Mouse (Mus musculus) kidney, embryonic 16.5 days (tissue): ENCODE data around the gene Bod1l. TPM values are rescaled to one million over a fixed set of nuclear protein-coding genes. Genes with fewer than 3 reads are reported as not detected.
A peak's percentile ranks its signal among the peaks of the same experiment; 100 is the strongest.

Source experiments
- ATAC-seq: fragments of 200-750 bp; cut with Nextera tagmentation; 2 replicates; pipeline ENCODE4 v1.8.0; 2017; ENCODE audit warnings: moderate TSS enrichment; ENCODE audit not compliant: low FRiP score, low TSS enrichment
- H3K27ac ChIP-seq: fragments of 300-500 bp; sonication (generic); 2 replicates; pipeline ENCODE4 v1.5.1; 2014; ENCODE audit warnings: low read length
- H3K27me3 ChIP-seq: fragments of 300-500 bp; sonication (generic); 2 replicates; pipeline ENCODE4 v1.6.1; 2014; ENCODE audit warnings: low read length, control low read depth, mixed read lengths; ENCODE audit not compliant: insufficient read depth
- H3K36me3 ChIP-seq: fragments of 300-500 bp; sonication (generic); 2 replicates; pipeline ENCODE4 v1.6.1; 2014; ENCODE audit warnings: low read length, control low read depth, mixed read lengths; ENCODE audit not compliant: insufficient read depth
- H3K4me1 ChIP-seq: fragments of 300-500 bp; sonication (generic); 2 replicates; pipeline ENCODE4 v1.6.1; 2014; ENCODE audit warnings: low read length, control low read depth, mixed read lengths; ENCODE audit not compliant: insufficient read depth
- H3K4me2 ChIP-seq: fragments of 300-500 bp; sonication (generic); replicated peaks from 2 replicates; pipeline ENCODE4 v1.6.1; 2014; ENCODE audit warnings: low read depth, low read length
- H3K4me3 ChIP-seq: fragments of 300-500 bp; sonication (generic); 2 replicates; pipeline ENCODE4 v1.5.1; 2014; ENCODE audit warnings: mild to moderate bottlenecking, low read length
- H3K9ac ChIP-seq: fragments of 300-500 bp; sonication (generic); replicated peaks from 2 replicates; pipeline ENCODE4 v1.6.1; 2014; ENCODE audit warnings: low read length
- H3K9me3 ChIP-seq: fragments of 300-500 bp; sonication (generic); 2 replicates; pipeline ENCODE4 v1.6.1; 2016; ENCODE audit warnings: low read length, control low read depth
- WGBS: fragments of 180-500 bp; shearing (Covaris S2); extraction: QIAGEN DNeasy Blood & Tissue Kit; methylation state at CpG from one replicate; pipeline ENCODE4 v1.1.7; 2014; 5-methylcytosine and 5-hydroxymethylcytosine counted together
- polyA plus RNA-seq: library from polyadenylated mRNA; unstranded; fragments of >200 nt; fragmentation: Nextera tagmentation; extraction: Ambion mirVana; gene quantifications from 2 replicates; pipeline ENCODE4 v1.2.1, GENCODE M21; 2015

Bod1l gene
- 19.0 and 20.9 TPM in 2 replicates for polyA plus RNA-seq

DNA sequence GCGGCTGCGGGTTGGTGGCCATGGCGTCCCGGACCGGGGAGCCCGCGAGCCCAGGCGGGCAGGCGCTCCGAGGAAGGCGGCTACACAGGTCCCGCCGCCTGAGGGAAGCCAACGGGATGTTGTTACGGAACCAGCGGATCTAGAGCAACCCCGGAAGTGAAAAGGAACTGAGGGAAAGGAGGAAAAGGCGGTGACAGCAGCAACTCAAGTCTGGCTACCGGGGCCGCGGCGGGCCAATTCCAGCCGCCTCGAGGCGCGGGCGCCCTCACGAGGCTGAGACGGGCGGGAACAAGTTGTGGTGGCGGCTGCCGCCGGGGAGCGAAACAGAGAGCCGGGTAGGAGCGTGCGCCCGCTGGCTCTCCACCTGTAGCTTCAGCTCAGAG, at the start of gene Bod1l:
TSS of gene Bod1l (minus strand) at position 169 of the 383 bp plus-strand sequence.
- 0 out of 2 replicates have a peak, but pooled peaks cover 3% of the 10 kb centered on the region for H3K36me3 ChIP-seq
- no peaks in the 10 kb centered on the region for H3K9me3 ChIP-seq
- WGBS = under 1% methylated on average over 38 of the region's 38 CpGs
- peaks cover 18% of the 10 kb centered on the region for H3K4me1 ChIP-seq
- peak within 1 kb of the TSS; percentile 62 for H3K4me2 ChIP-seq
- H3K27me3 ChIP-seq = no peaks in the 10 kb centered on the region
- H3K27ac ChIP-seq = peak within 1 kb of the TSS; percentile 71
- peak within 1 kb of the TSS; percentile 96 for H3K9ac ChIP-seq
- peak within 1 kb of the TSS; percentile 100 for H3K4me3 ChIP-seq
- peak; percentile 97 for ATAC-seq

DNA sequence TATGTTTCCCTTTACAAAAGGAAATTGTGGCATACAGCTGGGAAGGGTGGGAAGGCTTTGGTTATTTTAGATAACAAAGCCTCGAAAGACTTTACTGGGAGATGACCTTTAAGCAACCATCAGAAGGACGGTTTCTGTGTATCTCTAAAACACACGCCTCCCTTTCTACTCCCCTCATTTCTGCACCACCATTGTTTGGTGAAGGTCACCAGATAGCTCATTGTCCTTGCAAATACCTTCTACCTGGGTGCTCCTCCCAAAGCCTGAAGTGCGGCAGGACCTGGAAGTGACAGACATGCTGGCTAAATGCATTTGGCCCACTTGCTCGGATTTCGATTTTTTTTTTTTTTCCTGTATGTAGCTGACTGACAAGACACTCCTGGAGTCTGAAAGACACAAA, 49.2 kb upstream of the Bod1l start:
- Histone ChIP-seq H3K9ac (no peak overlapping the region), H3K4me3 (no peak overlapping the region), H3K4me2 (no peak overlapping the region), H3K27me3 (no peaks in the 10 kb centered on the region), H3K36me3 (no peaks in the 10 kb centered on the region), H3K4me1 (0 out of 2 replicates have a peak, but pooled peaks cover 4% of the 10 kb centered on the region), H3K27ac (no peak overlapping the region), H3K9me3 (no peaks in the 10 kb centered on the region)
- no peak for ATAC-seq
- WGBS = 75% methylated on average over 6 of the region's 6 CpGs

DNA sequence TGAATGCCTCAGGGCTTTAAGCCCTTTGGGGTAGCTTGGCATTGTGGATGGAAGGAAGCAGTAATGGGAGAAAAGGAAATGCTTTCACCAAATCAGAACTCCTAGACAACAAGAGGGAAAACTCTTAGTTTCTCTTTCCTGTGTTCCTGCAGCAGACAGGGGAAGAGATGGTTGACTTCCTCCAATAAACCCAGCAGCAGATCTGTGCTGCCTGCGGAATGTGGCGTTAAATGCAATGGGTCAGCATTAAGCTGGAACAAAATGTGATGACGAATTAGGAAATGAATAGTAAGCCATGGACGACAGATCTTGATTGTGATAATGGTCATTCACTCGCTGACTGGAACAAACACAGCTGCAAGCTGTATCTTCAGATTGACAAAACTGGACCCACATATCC, 46.8 kb upstream of the Bod1l start:
- 57% methylated on average over 5 of the region's 5 CpGs for WGBS

GRCm38 (mm10) chr5:41889245-41889849, 45.2 kb upstream of the Bod1l start:
- Histone ChIP-seq H3K4me1 (0 out of 2 replicates have a peak, but pooled peaks cover 7% of the 10 kb centered on the region), H3K36me3 (no peaks in the 10 kb centered on the region), H3K27ac (no peak overlapping the region), H3K27me3 (no peaks in the 10 kb centered on the region), H3K9ac (no peak overlapping the region), H3K4me2 (no peak overlapping the region), H3K9me3 (no peaks in the 10 kb centered on the region), H3K4me3 (no peak overlapping the region)
- ATAC-seq = no peak
- 73% methylated on average over 8 of the region's 8 CpGs for WGBS

More for the DNA sequence above, 46.8 kb upstream of the Bod1l start:
- no peaks in the 10 kb centered on the region for H3K9me3 ChIP-seq
- H3K9ac ChIP-seq = no peak overlapping the region
- no peak overlapping the region for H3K4me2 ChIP-seq
- no peaks in the 10 kb centered on the region for H3K27me3 ChIP-seq
- 0 out of 2 replicates have a peak, but pooled peaks cover 4% of the 10 kb centered on the region for H3K4me1 ChIP-seq
- H3K27ac ChIP-seq = no peak overlapping the region
- ATAC-seq = no peak
- no peak overlapping the region for H3K4me3 ChIP-seq
- H3K36me3 ChIP-seq = no peaks in the 10 kb centered on the region

DNA sequence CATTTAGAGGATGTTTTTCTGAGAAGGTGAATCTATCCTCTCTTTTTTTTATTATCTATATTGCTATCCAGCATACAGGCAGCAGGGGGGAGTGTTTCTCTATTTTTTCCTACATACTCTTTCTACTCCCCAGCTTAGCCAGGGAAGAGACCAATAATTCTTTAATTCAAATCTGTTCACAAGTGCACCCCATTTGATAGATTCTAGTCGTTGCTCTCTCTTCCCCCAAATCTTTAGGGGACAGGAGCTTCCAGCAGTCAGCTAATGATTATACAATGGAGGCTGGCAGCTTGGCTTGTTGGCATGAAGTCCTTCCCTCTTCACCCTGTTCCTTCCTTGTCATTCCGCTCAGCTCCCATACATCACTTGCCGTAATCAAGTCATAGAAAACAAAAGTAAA, 44.7 kb upstream of the Bod1l start:
- no peak; the same call in 1 of the 2 replicates for ATAC-seq
- Histone ChIP-seq H3K4me3 (no peak overlapping the region), H3K4me2 (no peak overlapping the region), H3K27me3 (no peaks in the 10 kb centered on the region), H3K9me3 (no peaks in the 10 kb centered on the region), H3K36me3 (no peaks in the 10 kb centered on the region), H3K9ac (no peak overlapping the region), H3K27ac (no peak overlapping the region), H3K4me1 (0 out of 2 replicates have a peak, but pooled peaks cover 7% of the 10 kb centered on the region)
- 55% methylated on average over 3 of the region's 3 CpGs for WGBS

DNA sequence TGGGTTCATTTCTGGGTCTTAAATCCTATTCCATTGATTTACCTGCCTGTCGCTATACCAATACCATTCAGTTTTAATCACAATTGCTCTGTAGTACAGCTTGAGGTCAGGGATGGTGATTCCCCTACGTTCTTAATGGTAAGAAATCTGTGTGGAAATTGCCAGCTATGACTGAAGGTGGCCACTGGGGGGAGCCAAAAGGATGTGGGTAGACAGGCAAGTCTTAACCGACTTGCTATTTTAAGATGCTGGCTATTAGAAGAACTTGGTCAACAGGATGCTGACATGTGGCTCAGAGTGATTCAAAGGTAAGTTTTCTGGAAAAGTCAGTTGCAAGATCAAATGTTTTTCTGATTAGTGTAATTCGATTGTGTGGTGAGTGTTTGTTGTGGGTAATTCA, 43.6 kb upstream of the Bod1l start:
- no peak overlapping the region for H3K27ac ChIP-seq
- H3K27me3 ChIP-seq = no peaks in the 10 kb centered on the region
- no peak for ATAC-seq
- 0 out of 2 replicates have a peak, but pooled peaks cover 7% of the 10 kb centered on the region for H3K4me1 ChIP-seq
- no peak overlapping the region for H3K4me2 ChIP-seq
- H3K9ac ChIP-seq = no peak overlapping the region
- no peaks in the 10 kb centered on the region for H3K9me3 ChIP-seq
- H3K36me3 ChIP-seq = no peaks in the 10 kb centered on the region
- WGBS = 15% methylated on average over 4 of the region's 4 CpGs
- no peak overlapping the region for H3K4me3 ChIP-seq

GRCm38 (mm10) chr5:41884563-41884962, 40.4 kb upstream of the Bod1l start:
- Histone ChIP-seq H3K4me1 (0 out of 2 replicates have a peak, but pooled peaks cover 3% of the 10 kb centered on the region), H3K27ac (no peak overlapping the region), H3K9ac (no peak overlapping the region), H3K36me3 (no peaks in the 10 kb centered on the region), H3K27me3 (no peaks in the 10 kb centered on the region), H3K4me2 (0 out of 2 replicates have a peak overlapping the region, but pooled peaks have one; percentile 31), H3K4me3 (no peak overlapping the region), H3K9me3 (no peaks in the 10 kb centered on the region)
- 11% methylated on average over 12 of the region's 12 CpGs for WGBS
- ATAC-seq = peak; percentile 67; the same call in 1 of the 2 replicates

DNA sequence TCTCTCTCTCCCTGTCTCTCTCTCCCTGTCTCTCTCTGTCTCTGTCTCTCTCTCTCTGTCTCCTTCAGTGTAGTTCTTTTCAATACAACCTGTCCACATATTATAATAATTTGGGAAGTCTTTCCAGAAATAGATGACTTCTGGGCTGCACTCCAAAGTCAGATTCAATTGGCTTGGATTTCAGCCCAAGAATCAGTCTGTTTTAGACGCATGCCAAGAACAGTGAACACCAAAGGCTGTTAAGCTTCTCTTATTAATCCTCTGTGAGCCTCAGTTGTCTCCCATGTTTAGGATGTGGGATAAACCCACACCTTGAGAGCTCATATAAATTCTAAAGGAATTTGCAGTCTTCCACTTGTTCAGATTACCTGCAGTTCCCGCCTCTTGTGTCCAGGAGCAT, 27.0 kb upstream of the Bod1l start:
- WGBS = 81% methylated on average over 2 of the region's 2 CpGs
- H3K36me3 ChIP-seq = no peaks in the 10 kb centered on the region
- no peak overlapping the region for H3K9ac ChIP-seq
- no peak overlapping the region for H3K27ac ChIP-seq
- peaks cover 7% of the 10 kb centered on the region; the same call in 1 of the 2 replicates for H3K9me3 ChIP-seq
- H3K4me2 ChIP-seq = no peak overlapping the region
- no peak for ATAC-seq
- no peaks in the 10 kb centered on the region for H3K4me1 ChIP-seq
- no peaks in the 10 kb centered on the region for H3K27me3 ChIP-seq
- H3K4me3 ChIP-seq = no peak overlapping the region

DNA sequence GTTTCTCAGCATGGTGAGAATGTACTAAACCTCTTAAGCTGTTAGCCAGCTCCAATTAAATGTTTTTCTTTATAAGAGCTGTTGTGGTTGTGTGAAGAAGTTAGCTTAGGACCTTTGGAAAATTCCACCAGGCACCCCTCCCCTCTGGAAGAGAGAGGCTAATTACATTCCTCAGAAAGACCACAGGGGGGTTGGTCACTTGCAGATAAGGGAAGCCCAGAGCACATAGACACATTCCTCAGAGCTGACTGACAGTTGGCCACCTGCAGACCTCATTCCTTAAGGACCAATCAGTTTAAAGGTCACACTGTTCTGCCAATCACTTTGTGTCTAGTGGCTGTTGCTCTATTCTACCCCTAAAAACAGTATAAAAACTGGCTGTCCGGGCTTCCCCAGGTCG, 11.7 kb upstream of the Bod1l start:
- no peak overlapping the region for H3K27ac ChIP-seq
- no peaks in the 10 kb centered on the region for H3K9me3 ChIP-seq
- H3K9ac ChIP-seq = no peak overlapping the region
- WGBS = 91% methylated on average over 2 of the region's 2 CpGs
- no peak overlapping the region for H3K4me2 ChIP-seq
- H3K4me3 ChIP-seq = no peak overlapping the region
- no peaks in the 10 kb centered on the region for H3K27me3 ChIP-seq
- no peak for ATAC-seq
- H3K36me3 ChIP-seq = no peaks in the 10 kb centered on the region
- no peaks in the 10 kb centered on the region for H3K4me1 ChIP-seq

DNA sequence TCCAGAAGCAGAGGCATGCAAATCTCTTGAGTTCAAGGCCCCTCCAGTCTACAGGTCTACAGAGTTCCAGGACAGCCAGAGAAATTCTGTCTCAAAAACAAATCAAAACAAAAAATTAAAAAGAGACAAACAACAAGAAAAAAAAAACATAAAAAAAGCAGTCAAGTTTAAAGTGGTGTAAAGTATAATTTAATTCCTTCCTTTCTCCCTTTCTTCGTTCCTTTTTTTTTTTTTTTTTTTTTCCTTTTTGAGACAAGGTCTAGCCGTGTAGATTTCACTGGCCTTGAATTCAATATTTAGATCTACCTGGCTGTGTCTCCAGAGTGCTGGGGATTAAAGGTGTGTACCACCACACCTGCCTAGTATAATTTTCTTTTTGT, 1.4 kb upstream of the Bod1l start:
- WGBS = 44% methylated on average over 2 of the region's 2 CpGs
- peak overlapping the region; percentile 100 for H3K4me3 ChIP-seq
- H3K27me3 ChIP-seq = no peaks in the 10 kb centered on the region
- H3K36me3 ChIP-seq = 0 out of 2 replicates have a peak, but pooled peaks cover 3% of the 10 kb centered on the region
- peaks cover 18% of the 10 kb centered on the region for H3K4me1 ChIP-seq
- H3K9me3 ChIP-seq = no peaks in the 10 kb centered on the region
- no peak overlapping the region for H3K27ac ChIP-seq
- no peak for ATAC-seq
- H3K4me2 ChIP-seq = peak overlapping the region; percentile 62
- H3K9ac ChIP-seq = peak overlapping the region; percentile 59; the same call in 1 of the 2 replicates
